Mouse (Mus musculus): ENCODE data around the gene Atxn7l3b. TPM values are rescaled to one million over a fixed set of nuclear protein-coding genes. Genes with fewer than 3 reads are reported as not detected.

Gene Atxn7l3b
- polyA plus RNA-seq (2012; rRNA removed): 141 and 143 TPM in 2 replicates

DNA sequence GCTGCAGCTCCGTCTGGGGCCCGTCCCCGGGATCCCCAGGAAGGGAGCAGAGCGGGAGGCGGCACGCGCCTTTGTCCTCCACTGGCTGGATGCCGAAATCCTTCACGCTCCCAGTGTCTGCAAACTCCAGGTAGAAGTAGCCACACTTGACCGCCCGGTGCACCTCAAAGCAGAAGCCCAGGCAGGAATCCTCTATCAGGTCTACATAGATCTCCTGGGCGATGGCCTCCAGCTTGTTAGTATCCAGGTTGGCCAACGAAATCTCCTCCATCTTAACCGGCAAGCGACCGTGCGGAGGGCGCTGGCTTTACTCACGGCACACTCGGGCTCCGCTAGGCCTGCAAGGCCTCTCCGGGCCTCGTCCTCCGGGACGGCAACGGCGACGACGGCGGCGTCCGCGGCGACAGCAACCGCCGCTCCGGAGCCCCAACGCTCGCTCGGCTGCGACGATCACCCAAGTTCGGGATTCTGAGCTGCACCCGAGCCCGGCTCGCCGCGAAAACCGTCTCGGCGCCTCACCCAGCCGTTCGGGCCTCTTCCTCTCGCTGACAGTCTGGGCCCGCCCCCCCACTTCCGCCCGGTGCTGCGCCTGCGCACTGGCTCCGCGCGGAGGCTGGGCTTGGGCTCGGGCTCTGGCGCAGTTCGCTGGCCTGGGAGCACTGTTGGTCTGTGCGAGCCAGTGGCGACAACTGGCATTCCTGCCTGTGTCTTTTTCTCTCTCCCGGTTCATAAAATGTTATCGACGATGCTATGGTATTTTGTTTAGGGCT, at the start of gene Atxn7l3b:
TSS of gene Atxn7l3b (minus strand) at position 550 of the 770 bp plus-strand sequence.

